Mouse (Mus musculus) heart, embryonic 16.5 days (tissue): ENCODE data around the gene Rbfox1. TPM values are rescaled to one million over a fixed set of nuclear protein-coding genes. Genes with fewer than 3 reads are reported as not detected.

Experiments
- ATAC-seq: fragments of 200-750 bp; cut with Nextera tagmentation; replicated peaks from 2 replicates; pipeline ENCODE4 v1.8.0; 2017; ENCODE audit warnings: moderate number of reproducible peaks; ENCODE audit not compliant: insufficient read depth, low FRiP score; ENCODE audit errors: extremely low read depth
- H3K27ac ChIP-seq: fragments of 300-500 bp; sonication (generic); 2 replicates; pipeline ENCODE4 v1.5.1; 2014; ENCODE audit warnings: mild to moderate bottlenecking, low read length, control low read depth, moderate library complexity
- H3K27me3 ChIP-seq: fragments of 300-500 bp; sonication (generic); 2 replicates; pipeline ENCODE4 v1.6.1; 2014; ENCODE audit warnings: low read length, mixed read lengths; ENCODE audit not compliant: control insufficient read depth, insufficient read depth
- H3K36me3 ChIP-seq: fragments of 300-500 bp; sonication (generic); 2 replicates; pipeline ENCODE4 v1.6.1; 2014; ENCODE audit not compliant: control insufficient read depth, insufficient read depth
- H3K4me1 ChIP-seq: fragments of 300-500 bp; sonication (generic); 2 replicates; pipeline ENCODE4 v1.6.1; 2014; ENCODE audit warnings: low read length, mixed read lengths; ENCODE audit not compliant: control insufficient read depth, insufficient read depth
- H3K4me2 ChIP-seq: fragments of 300-500 bp; sonication (generic); 2 replicates; pipeline ENCODE4 v1.6.1; 2014; ENCODE audit warnings: low read depth, mild to moderate bottlenecking, control low read depth, low read length
- H3K4me3 ChIP-seq: fragments of 300-500 bp; sonication (generic); 2 replicates; pipeline ENCODE4 v1.5.1; 2014; ENCODE audit warnings: mild to moderate bottlenecking, control low read depth, low read length
- H3K9ac ChIP-seq: fragments of 300-500 bp; sonication (generic); 2 replicates; pipeline ENCODE4 v1.6.1; 2014; ENCODE audit warnings: low read length, control low read depth
- H3K9me3 ChIP-seq: fragments of 300-500 bp; sonication (generic); replicated peaks from 2 replicates; pipeline ENCODE4 v1.6.1; 2016; ENCODE audit warnings: low read length; ENCODE audit not compliant: control insufficient read depth
- WGBS: fragments of 180-500 bp; shearing (Covaris S2); extraction: QIAGEN DNeasy Blood & Tissue Kit; methylation state at CpG from one replicate; pipeline ENCODE4 v1.1.7; 2014; 5-methylcytosine and 5-hydroxymethylcytosine counted together
- polyA plus RNA-seq: library from polyadenylated mRNA; unstranded; fragments of >200 nt; fragmentation: Nextera tagmentation; extraction: Ambion mirVana; gene quantifications from 2 replicates; pipeline ENCODE4 v1.2.1, GENCODE M21; 2015

Gene Rbfox1
- polyA plus RNA-seq, 1 experiment from 2014 or later = 5.9 TPM

GRCm38 (mm10) chr16:6271596-6272370, 386.6 kb downstream of the Rbfox1 start:
- H3K4me2 ChIP-seq = no peak overlapping the region
- H3K9ac ChIP-seq = no peak overlapping the region
- no peaks in the 10 kb centered on the region for H3K4me1 ChIP-seq
- H3K27me3 ChIP-seq = no peaks in the 10 kb centered on the region
- ATAC-seq = no peak
- H3K9me3 ChIP-seq = no peaks in the 10 kb centered on the region
- no peak overlapping the region for H3K4me3 ChIP-seq
- no peaks in the 10 kb centered on the region for H3K36me3 ChIP-seq
- no peak overlapping the region for H3K27ac ChIP-seq
- WGBS = 68% methylated on average over 7 of the region's 7 CpGs

DNA sequence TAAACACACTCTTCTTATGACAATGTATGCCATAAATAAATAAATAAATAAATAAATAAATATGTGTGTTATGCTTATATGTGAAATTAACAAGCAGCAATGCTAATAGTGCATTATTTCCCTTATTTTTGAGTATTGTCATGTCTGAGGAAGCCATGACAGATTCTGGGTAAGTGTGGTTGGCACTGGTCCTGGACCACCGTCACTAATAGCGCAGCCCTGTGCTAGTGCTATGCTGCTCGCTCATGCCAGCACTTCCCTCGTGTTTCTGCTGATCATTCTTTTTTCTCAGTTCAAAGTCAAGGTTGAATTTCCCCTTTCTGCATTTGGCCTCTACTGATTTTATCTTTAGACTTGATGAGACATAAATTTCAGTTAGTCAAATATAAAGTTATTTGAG, 398.3 kb downstream of the Rbfox1 start:
- H3K4me2 ChIP-seq = no peak overlapping the region
- ATAC-seq = no peak

DNA sequence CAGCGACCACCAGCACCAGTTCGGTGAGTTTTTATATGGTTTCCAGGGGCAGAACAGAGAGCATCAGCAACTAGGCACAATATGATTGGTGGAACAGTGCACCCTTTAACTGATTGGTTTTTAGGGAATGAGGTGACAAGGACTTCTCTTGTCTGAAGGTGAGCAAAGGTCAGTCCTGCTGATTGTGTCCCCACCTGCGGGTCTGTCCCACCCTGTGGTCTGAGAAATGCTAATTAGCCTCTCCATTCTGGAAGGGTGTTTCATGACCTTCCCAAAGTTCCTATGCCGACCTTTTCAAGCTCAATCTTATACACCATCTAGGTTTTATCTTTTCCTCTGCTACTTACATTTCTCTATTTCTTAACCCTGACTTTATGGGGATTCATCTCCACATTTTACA, 399.2 kb downstream of the Rbfox1 start:
- Histone ChIP-seq H3K36me3 (no peaks in the 10 kb centered on the region), H3K4me1 (no peaks in the 10 kb centered on the region), H3K27ac (no peak overlapping the region), H3K27me3 (no peaks in the 10 kb centered on the region), H3K9ac (no peak overlapping the region), H3K4me2 (no peak overlapping the region), H3K9me3 (no peaks in the 10 kb centered on the region), H3K4me3 (no peak overlapping the region)
- no peak for ATAC-seq
- WGBS = 63% methylated on average over 4 of the region's 4 CpGs

More for the DNA sequence above, 398.3 kb downstream of the Rbfox1 start:
- H3K4me1 ChIP-seq = no peaks in the 10 kb centered on the region
- H3K4me3 ChIP-seq = no peak overlapping the region
- no peaks in the 10 kb centered on the region for H3K27me3 ChIP-seq
- H3K27ac ChIP-seq = no peak overlapping the region
- H3K9ac ChIP-seq = no peak overlapping the region
- no peaks in the 10 kb centered on the region for H3K36me3 ChIP-seq
- 83% methylated on average over 4 of the region's 4 CpGs for WGBS
- H3K9me3 ChIP-seq = no peaks in the 10 kb centered on the region

GRCm38 (mm10) chr16:6287699-6288098, 402.5 kb downstream of the Rbfox1 start:
- no peak overlapping the region for H3K4me2 ChIP-seq
- no peaks in the 10 kb centered on the region for H3K27me3 ChIP-seq
- 69% methylated on average over 2 of the region's 2 CpGs for WGBS
- H3K4me1 ChIP-seq = no peaks in the 10 kb centered on the region
- ATAC-seq = no peak
- H3K27ac ChIP-seq = no peak overlapping the region
- no peak overlapping the region for H3K9ac ChIP-seq
- no peaks in the 10 kb centered on the region for H3K36me3 ChIP-seq
- H3K9me3 ChIP-seq = no peaks in the 10 kb centered on the region
- no peak overlapping the region for H3K4me3 ChIP-seq

GRCm38 (mm10) chr16:6300112-6300511, 415.0 kb downstream of the Rbfox1 start:
- Histone ChIP-seq H3K4me2 (no peak overlapping the region), H3K36me3 (no peaks in the 10 kb centered on the region), H3K9me3 (no peaks in the 10 kb centered on the region), H3K27ac (no peak overlapping the region), H3K27me3 (no peaks in the 10 kb centered on the region), H3K9ac (no peak overlapping the region), H3K4me3 (no peak overlapping the region), H3K4me1 (no peaks in the 10 kb centered on the region)
- WGBS = 48% methylated on average over 5 of the region's 5 CpGs
- no peak for ATAC-seq

DNA sequence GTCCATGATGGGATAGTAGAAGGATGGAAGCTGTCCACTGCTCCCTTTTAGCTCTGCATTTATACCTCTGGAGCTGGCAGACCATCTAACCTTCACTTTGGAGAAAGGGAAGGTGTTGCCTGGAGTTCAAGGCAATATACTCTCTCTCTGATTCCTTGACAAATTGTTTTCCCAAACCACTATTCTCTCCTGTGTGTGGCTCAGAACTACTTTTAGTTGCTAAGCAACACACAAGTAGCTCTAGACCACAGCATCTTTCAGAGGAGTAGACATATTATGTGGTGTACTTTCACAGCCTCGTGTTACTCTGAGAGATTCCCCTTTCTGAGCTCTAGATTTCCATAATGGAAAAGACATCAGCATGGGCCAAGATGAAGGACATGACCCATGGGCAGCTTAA, 417.9 kb downstream of the Rbfox1 start:
- no peak for ATAC-seq
- Histone ChIP-seq H3K4me2 (no peak overlapping the region), H3K27ac (no peak overlapping the region), H3K36me3 (no peaks in the 10 kb centered on the region), H3K4me3 (no peak overlapping the region), H3K9me3 (no peaks in the 10 kb centered on the region), H3K4me1 (no peaks in the 10 kb centered on the region), H3K27me3 (no peaks in the 10 kb centered on the region), H3K9ac (no peak overlapping the region)
- WGBS = 69% methylated on average over 1 of the region's 1 CpGs

- Histone ChIP-seq H3K4me2 (no peak overlapping the region), H3K4me1 (no peaks in the 10 kb centered on the region), H3K4me3 (no peak overlapping the region), H3K9ac (no peak overlapping the region), H3K9me3 (no peaks in the 10 kb centered on the region), H3K27ac (no peak overlapping the region), H3K36me3 (no peaks in the 10 kb centered on the region), H3K27me3 (no peaks in the 10 kb centered on the region)
- no peak for ATAC-seq
Observed at GRCm38 (mm10) chr16:6309940-6310339, 424.8 kb downstream of the Rbfox1 start.

DNA sequence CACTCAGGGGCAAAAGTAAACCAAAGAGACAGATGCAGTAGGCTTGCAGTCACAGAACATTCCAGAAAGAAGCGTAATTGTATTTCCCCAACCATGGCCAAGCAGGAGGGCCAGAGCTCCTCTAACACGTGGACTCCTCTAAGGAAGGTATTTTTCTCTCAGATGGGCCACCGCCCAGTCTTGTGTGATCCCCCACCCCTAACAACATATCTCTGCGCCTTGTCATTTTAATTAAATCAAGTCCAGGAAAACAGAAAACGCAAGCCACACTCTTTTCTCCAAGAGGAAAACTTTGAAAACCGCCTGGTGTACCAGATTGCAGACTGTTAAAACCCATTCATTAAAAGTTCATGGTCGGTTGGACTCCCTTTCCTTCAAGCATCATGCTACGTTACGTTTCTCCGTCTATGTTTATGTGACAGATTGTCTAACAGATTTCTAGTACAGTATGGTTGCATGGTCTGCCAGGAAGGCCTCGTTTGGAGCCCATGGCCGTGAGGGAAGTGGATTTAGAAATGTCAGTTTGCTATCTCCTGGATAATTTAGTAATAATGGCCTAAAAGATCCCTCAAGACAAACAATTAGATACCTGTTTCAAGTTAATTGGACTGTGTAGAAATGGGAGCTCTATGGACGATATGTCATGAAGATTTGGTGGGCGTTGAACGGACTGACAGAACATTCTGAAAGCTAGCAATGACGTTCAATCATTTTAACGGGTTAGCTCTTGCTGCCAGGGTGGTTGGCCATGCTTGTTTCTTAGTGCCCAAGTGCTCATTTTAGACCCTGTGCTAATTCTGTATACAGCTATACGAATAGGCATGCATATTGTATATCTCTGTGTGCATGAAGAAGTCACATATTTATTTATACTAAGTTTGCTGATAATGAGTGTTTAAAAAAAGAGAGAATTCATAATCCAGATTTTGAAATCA, 425.9 kb downstream of the Rbfox1 start:
- no peaks in the 10 kb centered on the region for H3K36me3 ChIP-seq
- H3K4me3 ChIP-seq = no peak overlapping the region
- H3K9ac ChIP-seq = no peak overlapping the region
- no peaks in the 10 kb centered on the region for H3K27me3 ChIP-seq
- H3K4me1 ChIP-seq = no peaks in the 10 kb centered on the region
- 79% methylated on average over 18 of the region's 18 CpGs for WGBS
- ATAC-seq = no peak
- no peak overlapping the region for H3K4me2 ChIP-seq
- H3K9me3 ChIP-seq = no peaks in the 10 kb centered on the region
- H3K27ac ChIP-seq = no peak overlapping the region

GRCm38 (mm10) chr16:6313689-6314088, 428.5 kb downstream of the Rbfox1 start:
- H3K9me3 ChIP-seq = no peaks in the 10 kb centered on the region
- no peaks in the 10 kb centered on the region for H3K36me3 ChIP-seq
- no peak overlapping the region for H3K27ac ChIP-seq
- 73% methylated on average over 6 of the region's 6 CpGs for WGBS
- H3K9ac ChIP-seq = no peak overlapping the region
- no peaks in the 10 kb centered on the region for H3K27me3 ChIP-seq
- ATAC-seq = no peak
- no peaks in the 10 kb centered on the region for H3K4me1 ChIP-seq
- H3K4me2 ChIP-seq = no peak overlapping the region
- no peak overlapping the region for H3K4me3 ChIP-seq
